Mouse (Mus musculus) limb, embryonic 14.5 days (tissue): Measurements from ENCODE around the gene Tnip1. TPM values are rescaled to one million over a fixed set of nuclear protein-coding genes. Genes with fewer than 3 reads are reported as not detected.

ENCODE experiments used
- ATAC-seq: fragments of 200-750 bp; cut with Nextera tagmentation; 2 replicates; pipeline ENCODE4 v1.8.0; 2017; ENCODE audit warnings: low read depth, moderate number of reproducible peaks, moderate TSS enrichment; ENCODE audit not compliant: low FRiP score
- DNase-seq: peaks from one replicate; pipeline ENCODE4 v3.0.0-alpha.2; 2015; ENCODE audit warnings: low spot score
- H3K27ac ChIP-seq: fragments of 300-500 bp; sonication (generic); replicated peaks from 2 replicates; pipeline ENCODE4 v1.5.1; 2014; ENCODE audit warnings: low read depth, mild to moderate bottlenecking, low read length, moderate library complexity, mixed read lengths
- H3K27me3 ChIP-seq: fragments of 300-500 bp; sonication (generic); 2 replicates; pipeline ENCODE4 v1.6.1; 2014; ENCODE audit warnings: low read length, mixed read lengths; ENCODE audit not compliant: control insufficient read depth, insufficient read depth
- H3K36me3 ChIP-seq: fragments of 300-500 bp; sonication (generic); 2 replicates; pipeline ENCODE4 v1.6.1; 2014; ENCODE audit warnings: mild to moderate bottlenecking, low read length, moderate library complexity, mixed read lengths; ENCODE audit not compliant: control insufficient read depth, insufficient read depth
- H3K4me1 ChIP-seq: fragments of 300-500 bp; sonication (generic); 2 replicates; pipeline ENCODE4 v1.6.1; 2014; ENCODE audit warnings: antibody characterized with exemption, low read length, mixed read lengths; ENCODE audit not compliant: control insufficient read depth, insufficient read depth
- H3K4me2 ChIP-seq: fragments of 300-500 bp; sonication (generic); replicated peaks from 2 replicates; pipeline ENCODE4 v1.6.1; 2014; ENCODE audit warnings: low read depth, mild to moderate bottlenecking, low read length, moderate library complexity; ENCODE audit not compliant: severe bottlenecking
- H3K4me3 ChIP-seq: fragments of 300-500 bp; sonication (generic); replicated peaks from 2 replicates; pipeline ENCODE4 v1.5.1; 2014; ENCODE audit warnings: low read length
- H3K9ac ChIP-seq: fragments of 300-500 bp; sonication (generic); 2 replicates; pipeline ENCODE4 v1.6.1; 2014; ENCODE audit warnings: mild to moderate bottlenecking, low read depth, low read length, moderate library complexity; ENCODE audit not compliant: severe bottlenecking
- H3K9me3 ChIP-seq: fragments of 300-500 bp; sonication (generic); 2 replicates; pipeline ENCODE4 v1.6.1; 2016; ENCODE audit warnings: low read length; ENCODE audit not compliant: control insufficient read depth
- POLR2A ChIP-seq: fragments of 200-500 bp; IDR thresholded peaks from 2 replicates; pipeline ENCODE4 v1.8.0; 2012; ENCODE audit warnings: inconsistent platforms, mild to moderate bottlenecking, moderate library complexity, borderline replicate concordance; ENCODE audit not compliant: insufficient read depth, insufficient read length; ENCODE audit errors: extremely low read depth
- WGBS: fragments of 180-500 bp; shearing (Covaris S2); extraction: QIAGEN DNeasy Blood & Tissue Kit; methylation state at CpG from one replicate; pipeline ENCODE4 v1.1.7; 2014; 5-methylcytosine and 5-hydroxymethylcytosine counted together
- polyA plus RNA-seq, 2 experiments: library from polyadenylated mRNA; depleted of rRNA in 1 of 2; stranded (reverse) in 1 of 2; unstranded in 1 of 2; fragments of >200 nt; fragmentation: Nextera tagmentation in 1 of 2; extraction: Ambion mirVana in 1 of 2; gene quantifications; 2 replicates each; pipeline versions ENCODE4 v1.2.1 to v1.2.3; 2012 to 2014

The Tnip1 gene
- 21.6 and 24.8 TPM in 2 replicates for polyA plus RNA-seq (2012; rRNA removed)
- polyA plus RNA-seq (2014; fragmentation: Nextera tagmentation; extraction: Ambion mirVana), result 20.0 and 20.6 TPM in 2 replicates

GRCm38 (mm10) chr11:54962810-54963209 lies at the start of gene Tnip1:
Gene Tnip1, minus strand, starts transcription at chr11:54962917.
- H3K9ac ChIP-seq, result no peak within 1 kb of the TSS
- no peaks in the 10 kb centered on the region for H3K36me3 ChIP-seq
- H3K4me2 ChIP-seq, result 0 out of 2 replicates have a peak within 1 kb of the TSS, but pooled peaks have one; percentile 16
- no peak within 1 kb of the TSS for H3K27ac ChIP-seq
- H3K27me3 ChIP-seq, result no peaks in the 10 kb centered on the region
- no peak within 1 kb of the TSS for H3K4me3 ChIP-seq
- DNase-seq, result peak; percentile 49
- peak; percentile 44; the same call in 1 of the 2 replicates for ATAC-seq
- 27% methylated on average over 6 of the region's 6 CpGs for WGBS
- H3K4me1 ChIP-seq, result no peaks in the 10 kb centered on the region; the same call in 1 of the 2 replicates
- TF ChIP-seq POLR2A, result no peak
- no peaks in the 10 kb centered on the region for H3K9me3 ChIP-seq

- 80% methylated on average over 3 of the region's 3 CpGs for WGBS
- ATAC-seq (no peak), DNase-seq (no peak)
- no peaks in the 10 kb centered on the region for H3K9me3 ChIP-seq
- no peak overlapping the region for H3K9ac ChIP-seq
- no peak overlapping the region for H3K4me3 ChIP-seq
- no peak overlapping the region for H3K27ac ChIP-seq
- H3K27me3 ChIP-seq, result no peaks in the 10 kb centered on the region
- 0 out of 2 replicates have a peak, but pooled peaks cover 5% of the 10 kb centered on the region for H3K4me1 ChIP-seq
- no peak for TF ChIP-seq POLR2A
- peaks cover 99% of the 10 kb centered on the region for H3K36me3 ChIP-seq
- H3K4me2 ChIP-seq, result no peak overlapping the region
Measured at GRCm38 (mm10) chr11:55011440-55011839, 48.7 kb upstream of the Tnip1 start.

GRCm38 (mm10) chr11:55008230-55008629 lies 45.5 kb upstream of the Tnip1 start:
- no peak for TF ChIP-seq POLR2A
- DNase-seq, result no peak
- ATAC-seq, result no peak

GRCm38 (mm10) chr11:55005684-55006083 lies 43.0 kb upstream of the Tnip1 start:
- 80% methylated on average over 5 of the region's 5 CpGs for WGBS
- H3K9me3 ChIP-seq, result 0 out of 2 replicates have a peak, but pooled peaks cover 4% of the 10 kb centered on the region
- peaks cover 96% of the 10 kb centered on the region for H3K36me3 ChIP-seq
- TF ChIP-seq POLR2A, result no peak
- no peaks in the 10 kb centered on the region for H3K4me1 ChIP-seq
- no peak for DNase-seq
- H3K27ac ChIP-seq, result no peak overlapping the region
- no peaks in the 10 kb centered on the region for H3K27me3 ChIP-seq
- no peak overlapping the region for H3K9ac ChIP-seq
- H3K4me3 ChIP-seq, result no peak overlapping the region
- H3K4me2 ChIP-seq, result no peak overlapping the region
- no peak for ATAC-seq

More at GRCm38 (mm10) chr11:55008230-55008629, 45.5 kb upstream of the Tnip1 start:
- H3K4me1 ChIP-seq, result no peaks in the 10 kb centered on the region
- no peaks in the 10 kb centered on the region for H3K9me3 ChIP-seq
- no peak overlapping the region for H3K4me2 ChIP-seq
- H3K27me3 ChIP-seq, result no peaks in the 10 kb centered on the region
- WGBS, result 83% methylated on average over 6 of the region's 6 CpGs
- no peak overlapping the region for H3K4me3 ChIP-seq
- H3K9ac ChIP-seq, result no peak overlapping the region
- no peak overlapping the region for H3K27ac ChIP-seq
- peaks cover 99% of the 10 kb centered on the region for H3K36me3 ChIP-seq

GRCm38 (mm10) chr11:55004970-55005502 lies 42.3 kb upstream of the Tnip1 start:
- TF ChIP-seq POLR2A, result no peak
- H3K4me1 ChIP-seq, result no peaks in the 10 kb centered on the region
- peaks cover 96% of the 10 kb centered on the region for H3K36me3 ChIP-seq
- ATAC-seq (no peak), DNase-seq (no peak)
- H3K27ac ChIP-seq, result no peak overlapping the region
- 0 out of 2 replicates have a peak, but pooled peaks cover 4% of the 10 kb centered on the region for H3K9me3 ChIP-seq
- H3K9ac ChIP-seq, result no peak overlapping the region
- 82% methylated on average over 7 of the region's 7 CpGs for WGBS
- H3K27me3 ChIP-seq, result no peaks in the 10 kb centered on the region
- H3K4me3 ChIP-seq, result no peak overlapping the region
- H3K4me2 ChIP-seq, result no peak overlapping the region

- 72% methylated on average over 2 of the region's 2 CpGs for WGBS
- no peak overlapping the region for H3K4me3 ChIP-seq
- no peak overlapping the region for H3K4me2 ChIP-seq
- H3K9ac ChIP-seq, result no peak overlapping the region
- no peaks in the 10 kb centered on the region for H3K4me1 ChIP-seq
- H3K9me3 ChIP-seq, result 0 out of 2 replicates have a peak, but pooled peaks cover 4% of the 10 kb centered on the region
- TF ChIP-seq POLR2A, result no peak
- H3K27me3 ChIP-seq, result no peaks in the 10 kb centered on the region
- DNase-seq (no peak), ATAC-seq (no peak)
- H3K27ac ChIP-seq, result no peak overlapping the region
- peaks cover 93% of the 10 kb centered on the region for H3K36me3 ChIP-seq
Measured at GRCm38 (mm10) chr11:54998708-54999107, 36.0 kb upstream of the Tnip1 start.
